Mouse (Mus musculus) brain, embryonic 14.5 days (tissue): ENCODE measurements around the gene Nup155.

Source experiments
- CTCF ChIP-seq: fragments of 200-500 bp; IDR thresholded peaks from 2 replicates; pipeline ENCODE4 v1.5.1; 2012; ENCODE audit warnings: inconsistent platforms, mild to moderate bottlenecking, moderate library complexity, borderline replicate concordance; ENCODE audit not compliant: insufficient read depth, insufficient read length; ENCODE audit errors: extremely low read depth
- POLR2A ChIP-seq: fragments of 200-500 bp; IDR thresholded peaks from 2 replicates; pipeline ENCODE4 v1.6.1; 2012; ENCODE audit warnings: mild to moderate bottlenecking, inconsistent platforms, borderline replicate concordance; ENCODE audit not compliant: poor library complexity, insufficient read depth, insufficient read length, severe bottlenecking; ENCODE audit errors: extremely low read depth

- TF ChIP-seq CTCF (no peak), POLR2A (no peak)
Observed at GRCm38 (mm10) chr15:8108360-8108965, 610 bp upstream of the Nup155 start.
